Mouse (Mus musculus) MEL (cell line): ENCODE measurements around the gene Tshz2. TPM values are rescaled to one million over a fixed set of nuclear protein-coding genes. Genes with fewer than 3 reads are reported as not detected.

Experiments
- DNase-seq: peaks from one replicate; pipeline ENCODE4 v3.0.0; 2011; ENCODE audit warnings: low read depth, low spot score
- H3K27ac ChIP-seq: 2 replicates; pipeline ENCODE4 v1.5.1; 2012; ENCODE audit warnings: low read depth, mild to moderate bottlenecking, control low read depth, low read length, moderate library complexity; ENCODE audit not compliant: control insufficient read depth
- H3K27me3 ChIP-seq, 2 experiments: fragments of 150-350 bp in 1 of 2; sonication (generic) in 1 of 2; 2 replicates each; pipeline ENCODE4 v1.6.1; 2012; ENCODE audit warnings: low read length in 2 of 2, mild to moderate bottlenecking in 2 of 2, improper control_type of control experiment in 1 of 2, moderate library complexity in 1 of 2; ENCODE audit not compliant: insufficient read depth in 2 of 2, control insufficient read depth in 1 of 2
- H3K36me3 ChIP-seq, 2 experiments: 2 replicates each; pipeline ENCODE4 v1.6.1; 2012 to 2014; ENCODE audit warnings: low read length in 2 of 2, improper control_type of control experiment in 1 of 2, inconsistent platforms in 1 of 2, mild to moderate bottlenecking in 1 of 2; ENCODE audit not compliant: insufficient read depth in 2 of 2, control insufficient read depth in 1 of 2
- H3K4me1 ChIP-seq, 2 experiments: fragments of 150-350 bp in 1 of 2; sonication (generic) in 1 of 2; 2 replicates each; pipeline ENCODE4 v1.6.1; 2012; ENCODE audit warnings: low read length in 2 of 2, improper control_type of control experiment in 1 of 2, mild to moderate bottlenecking in 1 of 2; ENCODE audit not compliant: insufficient read depth in 2 of 2, control insufficient read depth in 1 of 2
- H3K4me3 ChIP-seq, 2 experiments: fragments of 150-350 bp in 1 of 2; sonication (generic) in 1 of 2; 2 replicates each; pipeline ENCODE4 v1.5.1; 2012; ENCODE audit warnings: low read depth in 2 of 2, low read length in 2 of 2, mild to moderate bottlenecking in 2 of 2, moderate library complexity in 2 of 2, control low read depth in 1 of 2, improper control_type of control experiment in 1 of 2; ENCODE audit not compliant: control insufficient read depth in 1 of 2, insufficient read depth in 1 of 2
- H3K79me2 ChIP-seq: 2 replicates; pipeline ENCODE4 v1.6.1; 2012; ENCODE audit warnings: mild to moderate bottlenecking, low read length, moderate library complexity; ENCODE audit not compliant: control insufficient read depth, poor library complexity, insufficient read depth
- H3K9ac ChIP-seq: 2 replicates; pipeline ENCODE4 v1.6.1; 2012; ENCODE audit warnings: low read depth, mild to moderate bottlenecking, control low read depth, low read length, moderate library complexity; ENCODE audit not compliant: control insufficient read depth, poor library complexity, severe bottlenecking
- H3K9me3 ChIP-seq: fragments of 150-350 bp; sonication (generic); replicated peaks from 2 replicates; pipeline ENCODE4 v1.6.1; 2012; ENCODE audit warnings: mild to moderate bottlenecking, low read length, improper control_type of control experiment, moderate library complexity; ENCODE audit not compliant: insufficient read depth
- CHD1 ChIP-seq: IDR thresholded peaks from 2 replicates; pipeline ENCODE4 v1.6.1; 2012; ENCODE audit warnings: low read depth, mild to moderate bottlenecking, inconsistent platforms, low read length, improper control_type of control experiment
- CTCF ChIP-seq, 3 experiments: IDR thresholded peaks in 2 of 3; conservative IDR thresholded peaks in 1 of 3; 2 replicates each; pipeline ENCODE4 v1.5.1; 2011 to 2012; ENCODE audit warnings: low read length in 3 of 3, low read depth in 2 of 3, mild to moderate bottlenecking in 2 of 3, improper control_type of control experiment in 1 of 3, inconsistent platforms in 1 of 3, mixed read lengths in 1 of 3, moderate library complexity in 1 of 3; ENCODE audit not compliant: control insufficient read depth in 1 of 3, insufficient read depth in 1 of 3, poor library complexity in 1 of 3, severe bottlenecking in 1 of 3
- E2F4 ChIP-seq: IDR thresholded peaks from 2 replicates; pipeline ENCODE4 v1.6.1; 2011; ENCODE audit warnings: low read depth, low read length, improper control_type of control experiment, borderline replicate concordance
- EP300 ChIP-seq, 2 experiments: IDR thresholded peaks; 2 replicates each; pipeline ENCODE4 v1.6.1; 2011; ENCODE audit warnings: improper control_type of control experiment in 2 of 2, low read length in 2 of 2, low read depth in 1 of 2, mild to moderate bottlenecking in 1 of 2
- GATA1 ChIP-seq: IDR thresholded peaks from 2 replicates; pipeline ENCODE4 v1.6.1; 2011; ENCODE audit warnings: low read depth, low read length, improper control_type of control experiment
- MAX ChIP-seq: IDR thresholded peaks from 2 replicates; pipeline ENCODE4 v1.6.1; 2011; ENCODE audit warnings: low read length, improper control_type of control experiment
- MAZ ChIP-seq: IDR thresholded peaks from 2 replicates; pipeline ENCODE4 v1.6.1; 2012; ENCODE audit warnings: low read depth, mild to moderate bottlenecking, inconsistent platforms, low read length, improper control_type of control experiment
- MEF2A ChIP-seq: IDR thresholded peaks from 2 replicates; pipeline ENCODE4 v1.6.1; 2014; ENCODE audit warnings: low read depth, mild to moderate bottlenecking, inconsistent platforms, low read length, improper control_type of control experiment; ENCODE audit not compliant: poor library complexity, insufficient replicate concordance, severe bottlenecking; ENCODE audit errors: extremely low read depth
- POLR2A ChIP-seq, 2 experiments: IDR thresholded peaks; 2 replicates each; pipeline ENCODE4 v1.6.1; 2011 to 2012; ENCODE audit warnings: low read length in 2 of 2, mild to moderate bottlenecking in 2 of 2, control low read depth in 1 of 2, improper control_type of control experiment in 1 of 2, low read depth in 1 of 2, moderate library complexity in 1 of 2; ENCODE audit not compliant: control insufficient read depth in 1 of 2, insufficient read depth in 1 of 2, poor library complexity in 1 of 2
- POLR2AphosphoS2 ChIP-seq: IDR thresholded peaks from 2 replicates; pipeline ENCODE4 v1.6.1; 2011; ENCODE audit warnings: low read length, improper control_type of control experiment
- POLR2AphosphoS5 ChIP-seq: IDR thresholded peaks from 2 replicates; pipeline ENCODE4 v1.6.1; 2012; ENCODE audit warnings: low read depth, borderline replicate concordance, mild to moderate bottlenecking, inconsistent platforms, low read length, moderate library complexity, mixed read lengths
- ZKSCAN1 ChIP-seq: IDR thresholded peaks from 2 replicates; pipeline ENCODE4 v1.6.1; 2012; ENCODE audit warnings: low read depth, mild to moderate bottlenecking, inconsistent platforms, low read length, improper control_type of control experiment, moderate library complexity
- ZMIZ1 ChIP-seq: IDR thresholded peaks from 2 replicates; pipeline ENCODE4 v1.6.1; 2012; ENCODE audit warnings: low read depth, mild to moderate bottlenecking, inconsistent platforms, low read length, improper control_type of control experiment, moderate library complexity
- polyA plus RNA-seq, 2 experiments: library from polyadenylated mRNA; stranded (reverse) in 1 of 2; unstranded in 1 of 2; fragments of >175 nt in 1 of 2; fragments of >200 nt in 1 of 2; gene quantifications; 2 replicates each; pipeline versions ENCODE4 v1.2.1 to v1.2.4; 2012; ENCODE audit warnings: low replicate concordance in 2 of 2, low read depth in 1 of 2; ENCODE audit not compliant: insufficient read length in 2 of 2, insufficient read depth in 1 of 2, missing spikeins in 1 of 2
- total RNA-seq: library from RNA; depleted of rRNA; stranded (reverse); fragments of 300-350 nt; gene quantifications from 2 replicates; pipeline ENCODE4 v1.2.3, GENCODE M21; 2012

The Tshz2 gene
- total and polyA plus RNA-seq, 3 experiments, result not detected

GRCm38 (mm10) chr2:169621201-169621710 is 11.6 kb upstream of the Tshz2 start (continued):
- no peak for TF ChIP-seq MEF2A
- TF ChIP-seq ZKSCAN1, result no peak
- TF ChIP-seq GATA1, result no peak
- no peak for TF ChIP-seq POLR2AphosphoS2
- TF ChIP-seq MAZ, result no peak
- no peak for TF ChIP-seq ZMIZ1
- no peak for TF ChIP-seq POLR2A (IDR thresholded peaks at IDR 0.05; ENCODE audit: control insufficient read depth in 1 of 2, insufficient read depth in 1 of 2, low read depth in 1 of 2, low read length in 2 of 2, poor library complexity in 1 of 2)

GRCm38 (mm10) chr2:169630070-169630469 is 2.7 kb upstream of the Tshz2 start:
- Histone ChIP-seq H3K36me3 (no peaks in the 10 kb centered on the region), H3K4me3 (no peak overlapping the region), H3K27me3 (no peaks in the 10 kb centered on the region; a peak in 1 of 4 replicates), H3K4me1 (no peaks in the 10 kb centered on the region), H3K79me2 (no peaks in the 10 kb centered on the region), H3K9me3 (no peaks in the 10 kb centered on the region), H3K27ac (no peak overlapping the region), H3K9ac (no peak overlapping the region)
- no peak for TF ChIP-seq CTCF (IDR thresholded peaks at IDR 0.05 in 2 of 3, conservative IDR thresholded peaks at IDR 0.05 in 1 of 3; ENCODE audit: control insufficient read depth in 1 of 3, insufficient read depth in 1 of 3, low read depth in 2 of 3, low read length in 3 of 3, poor library complexity in 1 of 3, severe bottlenecking in 1 of 3)
- DNase-seq, result no peak

DNA sequence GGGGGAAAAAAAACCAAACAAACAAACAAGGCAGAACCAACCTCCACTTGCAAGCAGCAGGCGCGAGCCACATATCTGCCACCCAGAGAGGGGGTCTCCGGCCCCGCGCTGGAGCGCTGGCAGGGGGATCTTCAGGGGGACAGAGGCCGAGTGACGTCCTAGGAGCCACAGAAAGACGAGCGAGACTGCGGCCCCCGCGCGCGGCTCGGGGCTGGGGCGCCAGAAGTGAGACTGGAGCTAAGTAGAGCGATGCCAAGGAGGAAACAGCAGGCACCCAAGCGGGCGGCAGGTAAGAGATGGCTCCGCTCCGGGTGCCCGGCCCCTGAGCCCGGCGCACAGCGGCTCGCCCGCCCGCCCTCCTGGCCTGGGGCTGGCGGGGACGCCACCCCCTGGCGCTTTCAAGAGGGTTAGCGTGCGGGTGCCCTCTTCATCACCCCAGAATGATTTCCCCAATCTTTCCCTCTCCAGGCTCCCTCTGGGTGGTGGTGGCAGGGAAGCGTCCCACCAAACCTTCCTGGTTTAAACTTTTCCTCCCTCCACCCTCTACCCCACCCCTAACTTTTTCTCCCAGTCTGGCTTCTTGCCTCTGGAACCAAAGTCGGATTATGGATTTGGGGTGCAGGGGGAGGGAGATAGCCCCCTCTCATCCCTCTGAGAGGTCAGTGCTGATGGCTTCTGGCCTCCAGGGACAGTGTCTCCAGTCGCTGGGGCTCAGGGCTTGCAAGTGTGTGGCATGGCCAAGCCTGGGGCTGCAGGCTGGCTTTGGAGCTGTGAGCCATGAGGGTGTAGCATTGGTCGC is 877 bp downstream of the Tshz2 start:
- Histone ChIP-seq H3K27me3 (no peaks in the 10 kb centered on the region), H3K4me1 (no peaks in the 10 kb centered on the region), H3K4me3 (no peak overlapping the region), H3K27ac (no peak overlapping the region), H3K9me3 (no peaks in the 10 kb centered on the region), H3K9ac (no peak overlapping the region), H3K79me2 (no peaks in the 10 kb centered on the region), H3K36me3 (no peaks in the 10 kb centered on the region)
- no peak for DNase-seq
- TF ChIP-seq MAX (no peak), POLR2AphosphoS5 (no peak), EP300 (IDR thresholded peaks at IDR 0.05; ENCODE audit: low read depth in 1 of 2, low read length in 2 of 2) (no peak), E2F4 (no peak), CHD1 (no peak), POLR2A (IDR thresholded peaks at IDR 0.05; ENCODE audit: control insufficient read depth in 1 of 2, insufficient read depth in 1 of 2, low read depth in 1 of 2, low read length in 2 of 2, poor library complexity in 1 of 2) (no peak), ZKSCAN1 (no peak)
